Mouse (Mus musculus): ENCODE results near the gene Dnah9.

Gene Dnah9

GRCm38 (mm10) chr11:65794428-65795219 lies 373.7 kb downstream of the Dnah9 start:
- peak; percentile 39 for DNase-seq (ENCODE audit: low read depth, low spot score)

- DNase-seq (ENCODE audit: low read depth, low spot score): peak; percentile 98
These were observed 380.2 kb downstream of the Dnah9 start, which contains the start of gene Map2k4 for GRCm38 (mm10) chr11:65788154-65788553. Gene Map2k4, minus strand, starts transcription at chr11:65788297.

GRCm38 (mm10) chr11:65787421-65788151 lies 380.8 kb downstream of the Dnah9 start:
- peak; percentile 44 for DNase-seq (ENCODE audit: low read depth, low spot score)

DNA sequence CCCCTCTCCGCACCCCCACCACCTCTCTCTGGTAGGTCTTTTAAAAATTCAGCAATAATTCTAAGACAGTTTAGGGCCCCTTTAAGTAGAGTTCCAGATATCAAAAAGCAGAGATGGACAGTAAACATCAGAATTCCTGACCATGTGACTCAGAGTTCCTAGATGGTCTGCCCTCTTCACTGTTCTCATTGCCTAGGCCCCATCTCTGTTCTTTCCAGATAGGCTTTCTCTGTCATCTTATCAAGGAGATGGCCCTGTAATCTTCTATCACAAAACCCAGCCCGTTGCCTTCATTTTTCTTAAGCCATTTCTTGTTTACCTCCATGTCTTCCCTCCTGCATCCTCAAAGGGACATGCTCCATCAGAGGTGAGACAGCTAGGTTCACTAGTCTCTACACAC lies 382.2 kb downstream of the Dnah9 start:
- no peak for DNase-seq (ENCODE audit: low read depth, low spot score)

- no peak for DNase-seq (ENCODE audit: low read depth, low spot score)
These were observed 386.8 kb downstream of the Dnah9 start for GRCm38 (mm10) chr11:65781596-65781995.
